In genomic region chr8:80501283-80501682, GRCm38 (mm10) we compare ENCODE assay signal across 19 mouse cellular contexts. TPM values are rescaled to one million over a fixed set of nuclear protein-coding genes. Genes with fewer than 3 reads are reported as not detected.
DNase-seq lines count a peak whose midpoint lies in the region; ATAC-seq and TF ChIP-seq lines count a peak whose summit lies in the region.
"Had no signal": no experiment of that assay in that cellular context is flagged by ENCODE, and none has a peak within 500 bp of the region (broad histone marks: within the 10 kb centered on the region; RNA-seq: fewer than 3 reads in every experiment).

No protein-coding gene starts in this region.

- no peak for ATAC-seq in heart, embryonic 13.5 days (ENCODE audit: extremely low read depth, insufficient number of reproducible peaks, low FRiP score, low TSS enrichment)
- ATAC-seq in common myeloid progenitor, adult 5-6 weeks (replicated peaks; ENCODE audit: low read depth, poor library complexity, severe bottlenecking): peak; percentile 52; the same call in 1 of the 2 replicates
- peak; percentile 76 for ATAC-seq in liver, embryonic 14.5 days (ENCODE audit: insufficient read depth)
- no peak for ATAC-seq in forebrain, embryonic 13.5 days
- ATAC-seq: lung, postnatal 0 days had no signal

- no peak overlapping the region for H3K4me3 ChIP-seq in heart, embryonic 13.5 days
- H3K4me3 ChIP-seq in liver, embryonic 14.5 days (ENCODE audit: insufficient read depth in 1 of 2, low read depth in 2 of 2, low read length in 2 of 2): peak overlapping the region in 1 of 2 experiments; percentile 85; a peak in 2 of 4 replicates
- no peak overlapping the region for H3K4me3 ChIP-seq in forebrain, embryonic 13.5 days
- H3K4me3 ChIP-seq: limb, embryonic 13.5 days had no signal

- no peaks in the 10 kb centered on the region for H3K4me1 ChIP-seq in heart, embryonic 13.5 days
- H3K4me1 ChIP-seq in liver, embryonic 14.5 days (replicated peaks; ENCODE audit: control insufficient read depth in 2 of 2, insufficient read depth in 2 of 2, low read length in 1 of 2): peaks cover 26 to 38% of the 10 kb centered on the region in 2 experiments
- peaks cover 6% of the 10 kb centered on the region; the same call in 1 of the 2 replicates for H3K4me1 ChIP-seq in forebrain, embryonic 13.5 days
- H3K4me1 ChIP-seq: limb, embryonic 13.5 days had no signal

- no peaks in the 10 kb centered on the region for H3K9me3 ChIP-seq in heart, embryonic 13.5 days
- no peaks in the 10 kb centered on the region for H3K9me3 ChIP-seq in liver, embryonic 14.5 days (ENCODE audit: control insufficient read depth, low read length)
- H3K9me3 ChIP-seq in forebrain, embryonic 13.5 days (replicated peaks): no peaks in the 10 kb centered on the region
- H3K9me3 ChIP-seq: limb, embryonic 13.5 days had no signal

- DNase-seq in heart, adult 18-20 months: no peak
- DNase-seq in liver, embryonic 14.5 days (ENCODE audit: low read depth in 3 of 3, low spot score in 3 of 3): peak; percentile 81 to 88 (median 87)
- DNase-seq in spleen, postnatal 36 days (ENCODE audit: low spot score in 2 of 2): peak; percentile 54 to 66
- DNase-seq in adrenal gland, adult 18-20 months (ENCODE audit: low spot score in 2 of 2): no peak
- no peak for DNase-seq in thymus, postnatal 36 days
- DNase-seq: adrenal gland, adult 2 months; cerebellum, adult 9-11 months; gastrocnemius, postnatal 25 days; kidney, adult 9 months; thymus, adult 2 months had no signal

- no peaks in the 10 kb centered on the region for H3K36me3 ChIP-seq in heart, embryonic 13.5 days
- peaks cover 89% of the 10 kb centered on the region for H3K36me3 ChIP-seq in liver, embryonic 14.5 days (replicated peaks; ENCODE audit: control insufficient read depth, insufficient read depth, low read depth)
- no peaks in the 10 kb centered on the region for H3K36me3 ChIP-seq in forebrain, embryonic 13.5 days (ENCODE audit: poor library complexity, severe bottlenecking)
- H3K36me3 ChIP-seq: limb, embryonic 13.5 days had no signal

- peak overlapping the region; percentile 40; the same call in 1 of the 2 replicates for H3K4me2 ChIP-seq in heart, embryonic 13.5 days
- H3K4me2 ChIP-seq in liver, embryonic 14.5 days (ENCODE audit: low read depth): peak overlapping the region; percentile 98
- no peak overlapping the region for H3K4me2 ChIP-seq in forebrain, embryonic 13.5 days
- H3K4me2 ChIP-seq: hindbrain, embryonic 14.5 days; limb, embryonic 13.5 days; midbrain, embryonic 11.5 days had no signal

- peak; percentile 97 for TF ChIP-seq EP300 in liver, embryonic 14.5 days (IDR thresholded peaks at IDR 0.05; ENCODE audit: low read depth)

- no peak for TF ChIP-seq CTCF in liver, embryonic 14.5 days (IDR thresholded peaks at IDR 0.05; ENCODE audit: low read depth)

- no peak overlapping the region for H3K27ac ChIP-seq in heart, embryonic 13.5 days (replicated peaks)
- H3K27ac ChIP-seq in liver, embryonic 14.5 days: peak overlapping the region; percentile 99
- no peak overlapping the region for H3K27ac ChIP-seq in forebrain, embryonic 13.5 days
- H3K27ac ChIP-seq: hindbrain, embryonic 14.5 days; limb, embryonic 13.5 days had no signal

- no peak overlapping the region for H3K9ac ChIP-seq in heart, embryonic 13.5 days
- peak overlapping the region; percentile 81 for H3K9ac ChIP-seq in liver, embryonic 14.5 days (replicated peaks)
- H3K9ac ChIP-seq in forebrain, embryonic 13.5 days: no peak overlapping the region
- H3K9ac ChIP-seq: hindbrain, embryonic 14.5 days; limb, embryonic 13.5 days had no signal

- H3K27me3 ChIP-seq in heart, embryonic 13.5 days (replicated peaks): no peaks in the 10 kb centered on the region
- H3K27me3 ChIP-seq in liver, embryonic 14.5 days (ENCODE audit: control insufficient read depth, insufficient read depth, low read length): no peaks in the 10 kb centered on the region
- no peaks in the 10 kb centered on the region for H3K27me3 ChIP-seq in forebrain, embryonic 13.5 days
- H3K27me3 ChIP-seq: limb, embryonic 13.5 days had no signal

- 68% methylated on average over 6 of the region's 6 CpGs for WGBS in heart, embryonic 13.5 days
- WGBS in liver, embryonic 14.5 days (ENCODE audit: insufficient replicate concordance): 20% methylated on average over 6 of the region's 6 CpGs
- 84% methylated on average over 6 of the region's 6 CpGs for WGBS in forebrain, embryonic 13.5 days

RNA-seq across cellular contexts. Expression of gene Gypa, which starts 7.7 kb away (rescaled TPM):
- 23.2 and 28.8 TPM in 2 replicates for polyA plus RNA-seq in heart, embryonic 13.5 days (2015; fragmentation: Nextera tagmentation; extraction: Ambion mirVana)
- under 1 TPM; 0.15 to 0.44 TPM for total RNA-seq in heart, adult 18-20 months (2021)
- total RNA-seq in common myeloid progenitor, adult 5-6 weeks (2017): 34.0 and 36.6 TPM in 2 replicates
- polyA plus RNA-seq in liver, embryonic 14.5 days (2012; rRNA removed): 349 and 449 TPM in 2 replicates
- polyA plus RNA-seq in liver, embryonic 14.5 days (2014; fragmentation: Nextera tagmentation; extraction: Ambion mirVana): 691 and 694 TPM in 2 replicates
- under 1 TPM in 1 of 2 experiments, not detected in 1; 0.51 TPM for total RNA-seq in adrenal gland, adult 18-20 months (2021)
- 2.1 and 4.7 TPM in 2 replicates for polyA plus RNA-seq in forebrain, embryonic 13.5 days (2015; fragmentation: Nextera tagmentation; extraction: Ambion mirVana)
- total RNA-seq: adrenal gland, adult 2 months; left cerebral cortex, adult 8-10 months had no signal
- polyA plus RNA-seq: adrenal gland, adult 2 months; small intestine, adult 2 months had no signal

Comparison
In these comparisons a context has a peak if more than half of its experiments do, and no peak if none do; other contexts are left out.
1. ATAC-seq: peak in common myeloid progenitor, adult 5-6 weeks (single experiment) and liver, embryonic 14.5 days (single experiment); none in heart, embryonic 13.5 days (single experiment) and forebrain, embryonic 13.5 days (single experiment).
2. DNase-seq: peak in liver, embryonic 14.5 days (3 of 3) and spleen, postnatal 36 days (2 of 2); none in heart, adult 18-20 months (0 of 2), adrenal gland, adult 18-20 months (0 of 2) and thymus, postnatal 36 days (0 of 2).
3. RNA of gene Gypa, which starts 7.7 kb away (total RNA-seq): 34.0 to 36.6 TPM in common myeloid progenitor, adult 5-6 weeks; 0.51 TPM in adrenal gland, adult 18-20 months and 0.15 to 0.44 TPM in heart, adult 18-20 months; every median in the first group is over 10 times any median in the second.